In genomic region chr11:52517330-52517729, GRCm38 (mm10) we compare ENCODE assay signal across 8 mouse cellular contexts.
A peak's percentile ranks its signal among the peaks of the same experiment; 100 is the strongest.
DNase-seq lines count a peak whose midpoint lies in the region; TF ChIP-seq lines count a peak whose summit lies in the region.

No protein-coding gene starts in this region.

- H3K9ac ChIP-seq in ES-E14 (ENCODE audit: insufficient read depth, low read depth, low read length, poor library complexity, severe bottlenecking) = no peak overlapping the region

- no peaks in the 10 kb centered on the region for H3K27me3 ChIP-seq in limb, embryonic 10.5 days (ENCODE audit: low read depth, poor library complexity, severe bottlenecking)

- peak; percentile 44 for DNase-seq in kidney, postnatal 10 days
- DNase-seq in kidney, postnatal 14 days = no peak
- DNase-seq in A20 (ENCODE audit: low read depth, low spot score) = peak; percentile 34
- DNase-seq in ES-E14 (ENCODE audit: low read depth, low spot score) = peak; percentile 48
- peak; percentile 48 for DNase-seq in limb, embryonic 10.5 days (ENCODE audit: low spot score)
- DNase-seq in adrenal gland, postnatal 10 days = no peak
- DNase-seq in ovary, postnatal 14 days (ENCODE audit: low spot score) = no peak
- no peak for DNase-seq in frontal cortex, postnatal 25 days (ENCODE audit: low spot score in 2 of 2)

- H3K36me3 ChIP-seq in ES-E14 (ENCODE audit: control insufficient read depth, insufficient read depth, low read length, poor library complexity, severe bottlenecking) = no peaks in the 10 kb centered on the region
- H3K36me3 ChIP-seq in limb, embryonic 10.5 days = no peaks in the 10 kb centered on the region

- H3K27ac ChIP-seq in ES-E14 (ENCODE audit: insufficient read depth, low read depth, low read length, poor library complexity, severe bottlenecking) = no peak overlapping the region
- H3K27ac ChIP-seq in limb, embryonic 10.5 days = no peak overlapping the region

- 71% methylated on average over 5 of the region's 5 CpGs for WGBS in limb, embryonic 10.5 days

- in situ Hi-C loops in ES-E14 (cut with MboI; ENCODE audit: low sequenced_read_pairs in 2 of 2, unreplicated experiment in 2 of 2) = no loop called here

- no peaks in the 10 kb centered on the region for H3K9me3 ChIP-seq in ES-E14 (ENCODE audit: control insufficient read depth, insufficient read depth, low read depth, low read length)
- no peaks in the 10 kb centered on the region for H3K9me3 ChIP-seq in limb, embryonic 10.5 days (replicated peaks)

- no peak overlapping the region for H3K4me3 ChIP-seq in ES-E14 (ENCODE audit: insufficient read depth in 1 of 2, low read depth in 1 of 2, low read length in 2 of 2, poor library complexity in 1 of 2, severe bottlenecking in 1 of 2)
- H3K4me3 ChIP-seq in limb, embryonic 10.5 days = no peak overlapping the region

- H3K4me1 ChIP-seq in ES-E14 (ENCODE audit: control insufficient read depth in 2 of 2, insufficient read depth in 2 of 2, low read length in 2 of 2, poor library complexity in 1 of 2) = no peaks in the 10 kb centered on the region
- no peaks in the 10 kb centered on the region for H3K4me1 ChIP-seq in limb, embryonic 10.5 days

TF ChIP-seq in ES-E14, 5 proteins besides CTCF, POLR2A, EP300 and RAD21:
- no peak for TF ChIP-seq MAFK (IDR thresholded peaks at IDR 0.05; ENCODE audit: insufficient read depth, low read depth, low read length)
- no peak for TF ChIP-seq HCFC1 (IDR thresholded peaks at IDR 0.05; ENCODE audit: borderline replicate concordance, insufficient read depth, low read length)
- no peak for TF ChIP-seq CHD2 (IDR thresholded peaks at IDR 0.05; ENCODE audit: low read depth, low read length)
- TF ChIP-seq ZC3H11A (IDR thresholded peaks at IDR 0.05; ENCODE audit: borderline replicate concordance, low read depth, low read length) = peak; percentile 66; the same call in 1 of the 2 replicates
TF ChIP-seq in ES-E14: peak in this region for 1.

Comparison
In these comparisons a context has a peak if more than half of its experiments do, and no peak if none do; other contexts are left out.
1. DNase-seq: peak in kidney, postnatal 10 days (single experiment), A20 (single experiment), ES-E14 (single experiment) and limb, embryonic 10.5 days (single experiment); none in kidney, postnatal 14 days (single experiment), adrenal gland, postnatal 10 days (single experiment), ovary, postnatal 14 days (single experiment) and frontal cortex, postnatal 25 days (0 of 2).